Mouse (Mus musculus) embryonic stem cell, embryonic (primary cell): ENCODE measurements around the gene Tmem8.

Experiments
- CTCF ChIA-PET, 4 experiments: fragments of 300-600 bp in 2 of 4; fragments of 350-600 bp in 2 of 4; sonication (Branson Sonifier 250); formaldehyde crosslinking; loops; one replicate each; lab custom pipeline; 2022; ENCODE audit warnings: inconsistent platforms in 2 of 4; lab: Charles Lee
- POLR2A ChIA-PET, 4 experiments: fragments of 300-600 bp in 2 of 4; fragments of 350-600 bp in 2 of 4; sonication (Branson Sonifier 250); formaldehyde crosslinking; loops; one replicate each; lab custom pipeline; 2022; ENCODE audit warnings: antibody characterized with exemption in 4 of 4, inconsistent platforms in 1 of 4; lab: Charles Lee

The Tmem8 gene

GRCm38 (mm10) chr17:26098461-26098860 is 14.6 kb upstream of the Tmem8 start:
- POLR2A ChIA-PET = interaction anchor here in 2 of 4 experiments (1.5 to 11.1 kb wide), 3 partner anchors 11 to 29 kb away, joined by 3 to 106 read pairs (median 3); partner anchors contain the start of genes Rab11fip3 (in 1 of the 2) and Tmem8 (in 1 of the 2)
- CTCF ChIA-PET = interaction anchor here in 1 of 4 experiments (0.7 kb wide), 1 partner anchor 8 kb away, joined by 3 read pairs; the partner anchor contains the start of gene Decr2

- ChIA-PET CTCF (interaction anchor here in 2 of 4 experiments (0.7 kb wide), 2 partner anchors 9 to 818 kb away, joined by 3 read pairs; partner anchors contain the start of genes Decr2 (in 1 of the 2) and Kifc5b (in 1 of the 2)), POLR2A (interaction anchor here in 1 of 4 experiments (0.7 to 11.1 kb wide), 5 partner anchors 9 to 31 kb away, joined by 3 to 106 read pairs (median 3); partner anchors contain the start of genes Decr2, Rab11fip3 and Tmem8)
Observed at GRCm38 (mm10) chr17:26099316-26099715, 13.8 kb upstream of the Tmem8 start.

- POLR2A ChIA-PET = interaction anchor here in 2 of 4 experiments (0.9 to 11.1 kb wide), 7 partner anchors 10 to 31 kb away, joined by 3 to 106 read pairs (median 4); partner anchors contain the start of genes Tmem8 (in 2 of the 2), Decr2 (in 1 of the 2) and Rab11fip3 (in 1 of the 2)
- CTCF ChIA-PET = interaction anchor here in 2 of 4 experiments (0.6 to 1.5 kb wide), 4 partner anchors 23 to 817 kb away, joined by 3 to 6 read pairs (median 4); partner anchors contain the start of genes Kifc5b (in 1 of the 2) and Mrpl28 (in 1 of the 2)
Observed at GRCm38 (mm10) chr17:26100166-26100565, 12.9 kb upstream of the Tmem8 start.

- CTCF ChIA-PET = interaction anchor here in 3 of 4 experiments (0.5 to 1.5 kb wide), 15 partner anchors 8 to 273 kb away, joined by 3 to 14 read pairs (median 4); partner anchors contain the start of genes Decr2 (in 2 of the 3), Mrpl28 (in 1 of the 3) and Rhbdl1 (in 1 of the 3)
- POLR2A ChIA-PET = interaction anchor here in 3 of 4 experiments (0.6 to 11.1 kb wide), 26 partner anchors 8 to 334 kb away, joined by 3 to 106 read pairs (median 3); partner anchors contain the start of genes Decr2 (in 3 of the 3), Tmem8 (in 3 of the 3), Rab11fip3 (in 2 of the 3) and Axin1 (in 1 of the 3)
Observed at GRCm38 (mm10) chr17:26101478-26101877, 11.6 kb upstream of the Tmem8 start.

GRCm38 (mm10) chr17:26105619-26106018 is 7.5 kb upstream of the Tmem8 start:
- POLR2A ChIA-PET = interaction anchor here in 3 of 4 experiments (0.6 to 1.9 kb wide), 12 partner anchors 8 to 1586 kb away, joined by 3 to 8 read pairs (median 3); partner anchors contain the start of genes Decr2 (in 1 of the 3), Mrpl28 (in 1 of the 3), Nme4 (in 1 of the 3) and Tmem8 (in 1 of the 3)

GRCm38 (mm10) chr17:26110156-26110555 is 2.9 kb upstream of the Tmem8 start:
- CTCF ChIA-PET = interaction anchor here in 3 of 4 experiments (0.7 to 2.4 kb wide), 11 partner anchors 9 to 133 kb away, joined by 3 to 8 read pairs (median 4); partner anchors contain the start of genes Decr2 (in 2 of the 3), Axin1 (in 1 of the 3), Fam234a (in 1 of the 3) and Mrpl28 (in 1 of the 3)
- POLR2A ChIA-PET = interaction anchor here (0.6 to 7.4 kb wide), 26 partner anchors 9 to 947 kb away, joined by 3 to 106 read pairs (median 4); partner anchors contain the start of genes Mrpl28 (in 3 of the 4), Rab11fip3 (in 3 of the 4), Nme4 (in 2 of the 4) and Fbxl16 (in 1 of the 4)

More at GRCm38 (mm10) chr17:26105619-26106018, 7.5 kb upstream of the Tmem8 start:
- CTCF ChIA-PET = interaction anchor here in 1 of 4 experiments (0.9 to 1.5 kb wide), 2 partner anchors 77 to 96 kb away, joined by 3 to 8 read pairs; no protein-coding TSS in a partner anchor

GRCm38 (mm10) chr17:26111024-26111423 is 2.1 kb upstream of the Tmem8 start:
- CTCF ChIA-PET = interaction anchor here in 2 of 4 experiments (0.8 to 2.4 kb wide), 5 partner anchors 9 to 102 kb away, joined by 3 to 8 read pairs (median 4); partner anchors contain the start of genes Decr2 (in 1 of the 2) and Mrpl28 (in 1 of the 2)
- POLR2A ChIA-PET = interaction anchor here (0.5 to 7.4 kb wide), 25 partner anchors 10 to 1132 kb away, joined by 3 to 106 read pairs (median 4); partner anchors contain the start of genes Nme4 (in 3 of the 4), Mrpl28 (in 2 of the 4), Axin1 (in 1 of the 4) and Decr2 (in 1 of the 4)

GRCm38 (mm10) chr17:26111722-26112121 is 1.4 kb upstream of the Tmem8 start:
- CTCF ChIA-PET = interaction anchor here in 2 of 4 experiments (0.7 to 2.4 kb wide), 5 partner anchors 9 to 19 kb away, joined by 3 to 8 read pairs (median 3); partner anchors contain the start of gene Mrpl28 (in 1 of the 2)
- POLR2A ChIA-PET = interaction anchor here in 3 of 4 experiments (1.0 to 7.4 kb wide), 12 partner anchors 11 to 285 kb away, joined by 3 to 106 read pairs (median 8); partner anchors contain the start of genes Mrpl28 (in 2 of the 3), Nme4 (in 2 of the 3), Axin1 (in 1 of the 3) and Decr2 (in 1 of the 3)

GRCm38 (mm10) chr17:26112751-26113150 is 348 bp upstream of the Tmem8 start:
- ChIA-PET CTCF (interaction anchor here in 3 of 4 experiments (0.7 to 1.7 kb wide), 13 partner anchors 10 to 280 kb away, joined by 3 to 6 read pairs (median 4); partner anchors contain the start of genes Decr2 (in 2 of the 3), Axin1 (in 1 of the 3), Mcrip2 (in 1 of the 3) and Mrpl28 (in 1 of the 3)), POLR2A (interaction anchor here (0.5 to 7.4 kb wide), 26 partner anchors 8 to 1550 kb away, joined by 3 to 106 read pairs (median 6); partner anchors contain the start of genes Mrpl28 (in 3 of the 4), Axin1 (in 2 of the 4), Decr2 (in 2 of the 4) and Luc7l (in 2 of the 4))

GRCm38 (mm10) chr17:26114061-26114460 is 962 bp downstream of the Tmem8 start:
- ChIA-PET CTCF (interaction anchor here (0.7 to 1.7 kb wide), 13 partner anchors 8 to 281 kb away, joined by 3 to 6 read pairs (median 4); partner anchors contain the start of genes Mrpl28 (in 2 of the 4), Axin1 (in 1 of the 4), Decr2 (in 1 of the 4) and Mcrip2 (in 1 of the 4)), POLR2A (interaction anchor here in 3 of 4 experiments (0.6 to 7.4 kb wide), 30 partner anchors 8 to 281 kb away, joined by 3 to 106 read pairs (median 5); partner anchors contain the start of genes Mrpl28 (in 3 of the 3), Axin1 (in 2 of the 3), Decr2 (in 2 of the 3) and Luc7l (in 2 of the 3))

- CTCF ChIA-PET = interaction anchor here (0.7 to 1.7 kb wide), 6 partner anchors 9 to 138 kb away, joined by 3 to 6 read pairs (median 4); partner anchors contain the start of genes Axin1 (in 1 of the 4), Decr2 (in 1 of the 4) and Mrpl28 (in 1 of the 4)
Observed at GRCm38 (mm10) chr17:26114461-26114860, 1.4 kb downstream of the Tmem8 start.

GRCm38 (mm10) chr17:26115205-26115898 is 2.3 kb downstream of the Tmem8 start:
- ChIA-PET CTCF (interaction anchor here in 3 of 4 experiments (0.7 to 1.6 kb wide), 5 partner anchors 23 to 117 kb away, joined by 3 to 11 read pairs (median 3); partner anchors contain the start of genes Axin1 (in 2 of the 3) and Decr2 (in 1 of the 3)), POLR2A (interaction anchor here in 2 of 4 experiments (1.1 to 7.4 kb wide), 8 partner anchors 8 to 138 kb away, joined by 3 to 106 read pairs (median 16); partner anchors contain the start of genes Axin1 (in 2 of the 2), Luc7l (in 2 of the 2), Decr2 (in 1 of the 2) and Mrpl28 (in 1 of the 2))

More at GRCm38 (mm10) chr17:26114461-26114860, 1.4 kb downstream of the Tmem8 start:
- POLR2A ChIA-PET = interaction anchor here in 3 of 4 experiments (0.6 to 7.4 kb wide), 20 partner anchors 8 to 139 kb away, joined by 3 to 106 read pairs (median 6); partner anchors contain the start of genes Mrpl28 (in 3 of the 3), Axin1 (in 2 of the 3), Luc7l (in 2 of the 3) and Decr2 (in 1 of the 3)

GRCm38 (mm10) chr17:26115956-26116487 is 2.9 kb downstream of the Tmem8 start:
- ChIA-PET CTCF (interaction anchor here in 1 of 4 experiments (1.0 to 1.6 kb wide), 2 partner anchors 22 to 104 kb away, joined by 3 to 5 read pairs; partner anchors contain the start of gene Axin1), POLR2A (interaction anchor here in 3 of 4 experiments (0.5 to 7.4 kb wide), 6 partner anchors 7 to 137 kb away, joined by 3 to 106 read pairs (median 21); partner anchors contain the start of genes Axin1 (in 2 of the 3), Decr2 (in 1 of the 3), Luc7l (in 1 of the 3) and Mrpl28 (in 1 of the 3))

GRCm38 (mm10) chr17:26116503-26117258 is 3.6 kb downstream of the Tmem8 start:
- ChIA-PET CTCF (interaction anchor here in 2 of 4 experiments (1.0 to 1.6 kb wide), 2 partner anchors 22 to 105 kb away, joined by 3 to 5 read pairs; partner anchors contain the start of gene Axin1 (in 1 of the 2)), POLR2A (interaction anchor here in 3 of 4 experiments (0.5 to 4.8 kb wide), 8 partner anchors 16 to 786 kb away, joined by 3 to 22 read pairs (median 4); partner anchors contain the start of genes Axin1 (in 3 of the 3) and Luc7l (in 1 of the 3))
